Mouse (Mus musculus) CD4-positive helper T cell, adult 2 months (primary cell): ENCODE data around the gene Tcf20.
A peak's percentile ranks its signal among the peaks of the same experiment; 100 is the strongest.

Experiments used
- DNase-seq: peaks from one replicate; pipeline ENCODE4 v3.0.0-alpha.2; 2012; ENCODE audit warnings: low read depth, missing footprints, low spot score

The Tcf20 gene

DNA sequence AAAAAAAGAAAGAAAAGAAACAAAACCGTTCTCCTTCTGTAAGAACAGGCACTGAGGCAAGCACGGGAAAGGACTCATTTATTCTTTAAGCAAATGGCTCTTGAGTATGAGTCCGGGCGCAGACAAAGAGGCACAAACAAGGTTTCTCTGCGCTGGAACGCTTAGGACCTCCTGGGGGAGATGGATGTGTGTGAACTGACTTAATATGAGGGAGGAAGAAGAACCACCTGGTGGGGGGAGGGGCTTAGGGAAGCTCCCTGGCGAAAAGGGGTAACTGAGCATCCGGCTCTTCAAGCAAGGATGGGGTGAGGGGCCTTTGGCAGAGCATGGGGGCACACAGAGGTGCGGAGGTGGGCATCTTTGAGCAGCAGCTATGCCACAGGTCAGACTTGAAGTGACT lies 5.2 kb upstream of the Tcf20 start:
- DNase-seq = no peak

DNA sequence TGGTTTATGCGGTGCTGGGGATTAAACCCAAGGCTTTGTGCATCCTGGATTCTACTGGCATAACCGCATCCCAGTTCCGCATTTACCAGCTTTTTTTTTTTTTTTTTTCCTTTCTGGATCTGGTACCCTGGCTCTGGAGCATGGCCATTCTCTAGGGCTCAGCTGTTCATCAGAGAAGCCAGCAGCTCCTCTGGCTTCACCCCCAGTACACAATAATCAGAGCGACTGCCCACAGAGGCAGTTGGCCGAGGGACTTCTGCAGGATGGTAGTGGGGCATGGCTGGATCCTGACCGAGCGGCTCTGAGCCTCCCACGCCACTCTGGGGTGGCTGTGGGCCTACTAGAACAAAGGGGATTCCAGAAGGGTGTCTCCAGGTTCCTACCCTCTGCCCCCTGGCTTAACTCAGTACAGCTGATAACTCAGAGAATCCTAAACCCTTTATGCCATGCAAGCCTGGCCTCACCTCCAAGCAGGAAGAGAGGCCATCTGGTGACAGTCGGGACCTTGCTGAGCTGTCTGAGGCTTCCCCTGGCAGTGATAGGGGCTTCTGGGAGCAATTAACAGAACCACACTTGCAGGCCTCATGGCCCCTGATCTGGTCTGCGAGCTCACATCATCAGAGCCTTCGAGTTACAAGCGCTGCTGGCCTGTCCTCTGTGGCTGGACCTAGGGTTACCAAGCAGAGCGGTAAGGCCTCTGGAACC lies 4.6 kb upstream of the Tcf20 start:
- DNase-seq = no peak

DNA sequence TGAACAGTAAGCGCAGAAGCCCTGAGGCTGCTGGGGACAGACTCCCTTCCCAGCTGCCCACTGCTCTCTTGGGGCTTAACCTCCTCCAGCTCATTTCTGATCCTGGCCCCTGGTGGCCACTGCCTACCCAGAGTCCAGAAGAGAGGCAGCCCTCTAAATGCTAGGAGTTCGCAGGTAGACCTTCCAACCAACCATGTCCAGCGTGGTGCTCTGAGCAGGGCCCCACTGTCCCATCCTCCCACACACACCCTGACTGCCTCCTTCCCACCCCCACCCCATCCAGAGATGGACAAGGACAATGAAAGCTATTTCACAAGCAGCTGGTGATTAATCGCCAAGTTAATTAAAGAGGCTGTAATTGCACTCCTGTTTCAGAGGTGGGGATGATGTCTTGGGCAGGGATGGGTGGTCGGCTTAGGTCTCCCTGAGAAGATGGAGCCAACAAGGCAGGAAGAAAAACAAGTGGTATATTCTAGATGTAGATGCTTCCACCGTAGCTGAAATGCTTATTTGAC lies 1.6 kb upstream of the Tcf20 start:
- no peak for DNase-seq

DNA sequence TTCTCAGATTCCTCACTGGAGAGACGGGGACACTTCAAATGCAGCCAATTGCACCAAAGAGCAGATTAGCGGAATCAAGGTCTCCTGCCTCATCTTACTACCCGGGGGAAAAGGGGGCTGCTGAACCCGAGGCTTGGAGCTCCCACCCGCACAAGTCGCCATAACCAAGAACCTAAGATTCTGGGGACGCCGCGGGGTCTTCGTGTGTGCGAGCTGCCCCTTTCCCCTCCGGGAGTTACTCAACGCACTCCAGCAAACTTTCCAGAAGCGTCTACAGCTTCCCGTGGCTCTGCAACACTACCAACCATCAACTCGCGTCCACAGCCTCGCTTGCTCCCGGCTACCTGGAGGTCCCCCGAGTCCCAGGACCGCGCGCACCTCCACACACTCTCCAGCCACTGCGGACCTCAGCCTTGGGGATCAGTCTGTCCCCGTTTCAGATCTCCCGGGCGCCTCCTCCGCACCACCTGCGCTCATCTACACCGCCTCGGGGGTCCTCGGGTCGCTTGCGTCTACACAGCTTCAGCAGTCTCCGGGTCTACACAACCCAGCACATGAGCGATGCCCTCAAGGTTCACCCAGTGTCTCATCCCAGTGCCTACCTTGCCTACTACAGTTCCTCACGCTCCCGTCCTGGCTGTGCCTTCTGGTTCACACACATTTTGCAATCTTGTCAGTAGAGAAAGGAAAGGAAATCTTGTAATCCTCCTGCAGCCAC lies 499 bp downstream of the Tcf20 start:
- peak; percentile 30 for DNase-seq

DNA sequence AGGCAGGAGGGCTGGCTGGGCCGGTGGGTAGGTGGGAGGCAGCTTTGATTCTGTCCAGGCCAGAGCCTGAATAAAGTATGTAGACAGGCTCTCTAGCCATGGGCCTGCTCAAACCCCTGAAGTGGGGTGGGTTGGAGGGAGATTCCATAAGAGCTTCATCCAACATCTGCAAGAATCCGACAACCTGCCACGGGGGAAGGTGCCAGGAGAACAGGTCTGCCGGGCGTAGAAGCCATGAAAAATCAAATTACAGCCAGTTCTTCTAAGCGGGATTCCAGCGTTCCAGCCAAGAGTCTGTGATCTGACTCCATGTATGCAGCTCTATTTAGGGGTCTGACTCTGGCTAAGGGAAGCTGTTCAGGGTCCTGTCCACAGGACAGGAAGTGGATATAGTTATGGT lies 3.1 kb downstream of the Tcf20 start:
- no peak for DNase-seq

DNA sequence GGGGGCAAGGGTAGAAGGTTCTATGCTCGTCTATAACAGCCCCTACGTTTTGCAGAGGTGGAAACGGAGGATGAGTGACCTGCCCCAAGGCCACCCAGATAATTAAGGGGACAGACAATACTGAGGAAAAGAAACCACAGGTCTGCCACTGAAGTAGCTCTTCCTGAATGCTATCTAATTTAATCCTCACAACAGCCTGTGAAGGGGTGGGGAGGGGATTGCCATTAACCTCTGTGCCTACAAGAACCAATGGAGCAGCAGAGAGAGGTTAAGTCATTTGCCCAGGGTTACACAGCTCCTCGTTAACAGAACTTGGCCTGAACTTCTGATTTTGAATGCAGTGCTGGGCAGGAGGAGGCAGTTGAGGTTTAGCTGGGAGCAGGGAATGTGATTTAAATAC lies 3.6 kb downstream of the Tcf20 start:
- DNase-seq = no peak

DNA sequence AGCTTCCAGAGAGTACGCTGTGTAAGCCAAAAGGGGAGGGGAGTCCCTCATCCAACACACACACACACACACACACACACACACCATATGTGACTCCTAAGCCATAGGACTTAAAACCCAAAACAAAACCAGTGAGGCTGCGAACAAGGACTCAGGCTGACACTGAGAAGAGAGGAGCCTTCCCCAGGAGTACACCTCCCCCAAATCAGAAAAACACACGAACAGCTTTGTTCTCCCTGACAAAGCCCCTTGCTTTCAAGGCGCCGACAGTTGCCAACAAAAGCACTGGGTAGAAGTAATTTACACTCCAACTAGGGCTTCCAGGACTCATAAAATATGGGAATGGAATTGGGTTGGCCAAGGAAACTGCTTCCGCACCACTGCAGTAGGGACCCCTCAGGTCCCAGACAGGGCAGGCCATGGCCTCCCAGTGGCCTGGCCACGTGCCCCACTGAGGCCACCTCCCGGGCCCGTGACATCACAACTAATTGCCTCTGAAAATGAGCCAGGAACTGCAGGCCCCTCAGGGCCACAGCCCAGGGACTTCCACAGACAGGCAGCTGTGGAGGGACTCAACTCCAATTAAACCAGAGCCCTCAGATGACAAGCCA lies 4.2 kb downstream of the Tcf20 start:
- no peak for DNase-seq

DNA sequence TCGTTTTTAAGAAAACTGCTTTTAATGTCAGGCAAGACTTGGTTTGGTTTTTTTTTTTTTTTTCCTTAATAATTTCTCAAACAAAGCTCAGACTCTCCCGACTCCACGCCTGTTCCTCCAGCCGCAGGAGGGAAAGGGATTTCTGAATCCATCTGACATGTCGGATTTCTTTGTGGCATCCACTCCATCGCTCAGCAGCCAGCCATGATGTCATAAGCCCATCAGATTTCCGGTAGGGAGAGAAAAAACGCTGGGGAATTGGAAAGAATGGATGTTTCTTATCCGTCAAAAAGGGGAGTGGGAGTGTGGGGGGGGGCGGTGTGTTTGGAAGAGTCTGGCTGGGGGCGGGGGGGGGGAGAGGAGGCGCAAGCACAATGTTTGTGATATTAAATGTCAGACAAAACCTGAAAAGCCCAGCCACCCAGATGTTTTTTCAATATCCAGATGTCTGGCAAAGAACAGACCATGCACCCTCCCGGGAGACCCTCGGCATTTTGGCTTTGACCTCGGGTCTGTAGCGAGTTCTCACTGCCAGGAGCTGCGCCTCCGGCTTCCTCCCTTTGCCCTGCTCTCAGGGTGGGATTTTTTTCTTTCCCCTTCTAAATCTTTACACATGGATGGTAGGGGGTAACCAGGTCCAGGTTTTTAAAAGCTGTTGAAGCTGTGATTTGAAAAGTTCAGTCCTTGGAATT lies 4.8 kb downstream of the Tcf20 start:
- no peak for DNase-seq

DNA sequence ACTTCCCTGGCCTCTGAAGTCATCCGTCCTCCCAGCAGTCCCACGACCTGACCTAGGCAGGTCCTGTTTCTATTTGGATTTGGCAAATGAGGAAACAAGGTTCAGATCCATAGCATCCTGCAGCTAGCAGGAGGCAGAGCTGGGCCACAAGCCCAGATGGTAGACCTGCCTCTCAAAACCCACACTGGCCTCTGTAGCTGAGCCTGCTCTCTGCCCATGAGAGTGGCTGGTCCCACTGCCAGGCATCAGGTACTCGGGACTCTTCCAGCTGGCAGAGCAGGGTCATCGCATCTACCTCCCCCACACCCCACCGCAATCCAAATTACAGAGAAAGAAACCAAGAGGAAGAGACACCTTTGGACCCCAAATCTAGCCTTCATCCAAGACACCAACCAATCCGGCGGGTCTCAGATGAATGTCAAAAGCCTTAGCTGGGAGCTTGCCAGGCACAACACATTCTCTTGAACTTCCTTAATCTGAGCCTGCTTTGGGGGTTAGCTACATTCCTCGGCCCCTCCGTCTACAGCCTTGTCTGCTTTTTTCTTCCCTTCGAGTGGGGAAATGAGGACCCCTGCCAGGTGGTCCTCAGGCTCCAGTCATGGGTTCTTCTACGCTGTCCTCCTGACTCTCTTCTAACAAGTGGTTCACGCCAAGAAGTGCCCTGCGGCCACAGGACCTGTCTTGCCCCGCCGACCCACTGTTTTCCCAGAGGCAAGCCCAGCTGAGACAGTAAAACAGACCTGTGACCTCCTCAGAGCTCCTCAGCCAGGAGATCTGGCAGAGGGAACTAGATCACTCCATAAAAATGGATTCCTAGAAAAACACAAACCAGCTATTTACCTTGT lies 5.8 kb downstream of the Tcf20 start:
- no peak for DNase-seq

DNA sequence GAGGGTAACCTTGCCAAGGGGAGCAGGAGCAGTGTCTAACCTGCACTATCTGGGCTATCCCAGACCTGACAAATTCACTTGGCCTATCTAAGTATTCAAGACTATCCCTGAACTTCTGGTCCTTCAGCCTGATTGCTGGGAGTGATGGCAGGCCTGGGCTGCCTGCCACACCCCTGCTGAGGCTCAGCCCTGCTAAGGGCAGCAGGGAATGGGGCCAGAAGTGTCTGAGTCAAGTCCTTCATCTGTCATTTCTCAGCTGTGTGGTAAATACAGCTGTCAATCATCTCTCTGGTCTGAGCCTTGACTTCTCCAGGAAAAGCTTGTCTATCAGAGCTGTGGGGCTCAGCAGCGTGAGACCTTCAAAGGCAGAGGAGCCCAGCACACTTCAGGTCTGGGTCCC lies 8.1 kb downstream of the Tcf20 start:
- no peak for DNase-seq

DNA sequence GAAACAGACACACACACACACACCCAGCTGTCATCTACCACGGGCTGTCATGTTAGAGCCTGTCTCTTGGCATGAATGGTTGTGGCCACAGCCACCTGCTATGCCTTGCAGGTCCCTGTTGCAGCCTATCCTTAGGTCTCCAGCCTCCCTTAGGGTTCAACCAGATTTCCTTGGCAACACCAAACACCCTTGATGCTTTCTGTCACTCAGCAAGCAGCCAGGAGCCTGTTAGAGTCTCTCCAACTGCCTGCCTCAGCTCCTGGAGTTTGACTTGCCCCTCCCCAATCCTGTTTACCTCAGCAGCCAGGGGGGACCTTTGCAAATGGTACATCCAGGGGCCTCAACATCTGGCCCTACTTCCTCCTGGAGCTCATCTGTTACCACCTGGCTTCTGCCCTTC lies 13.2 kb downstream of the Tcf20 start:
- DNase-seq = no peak

DNA sequence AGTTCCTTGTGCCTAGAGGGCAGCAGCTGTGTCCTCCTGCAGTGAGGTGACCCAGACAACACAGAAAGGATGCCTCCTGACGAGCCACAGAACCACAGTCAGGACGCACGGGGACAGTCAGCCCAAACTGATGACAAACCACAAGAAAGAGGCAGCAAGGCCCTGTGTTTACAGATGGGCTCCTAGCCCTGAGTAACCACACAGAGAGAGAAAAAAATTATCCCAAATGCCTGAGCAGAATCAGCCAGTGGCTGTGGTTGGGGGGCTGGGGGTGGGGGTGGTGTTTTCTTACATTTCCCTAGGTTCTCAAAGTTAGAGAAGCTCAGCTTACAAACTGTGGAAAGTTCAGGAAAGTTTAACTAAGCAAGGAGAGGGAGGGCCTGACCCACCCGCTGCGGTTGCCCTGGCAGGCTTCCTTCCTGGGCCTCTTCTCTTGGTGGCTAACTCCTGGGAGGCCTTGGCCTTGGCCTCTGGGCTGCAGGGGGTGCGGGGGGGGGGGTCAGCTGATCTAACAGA lies 18.4 kb downstream of the Tcf20 start:
- no peak for DNase-seq

DNA sequence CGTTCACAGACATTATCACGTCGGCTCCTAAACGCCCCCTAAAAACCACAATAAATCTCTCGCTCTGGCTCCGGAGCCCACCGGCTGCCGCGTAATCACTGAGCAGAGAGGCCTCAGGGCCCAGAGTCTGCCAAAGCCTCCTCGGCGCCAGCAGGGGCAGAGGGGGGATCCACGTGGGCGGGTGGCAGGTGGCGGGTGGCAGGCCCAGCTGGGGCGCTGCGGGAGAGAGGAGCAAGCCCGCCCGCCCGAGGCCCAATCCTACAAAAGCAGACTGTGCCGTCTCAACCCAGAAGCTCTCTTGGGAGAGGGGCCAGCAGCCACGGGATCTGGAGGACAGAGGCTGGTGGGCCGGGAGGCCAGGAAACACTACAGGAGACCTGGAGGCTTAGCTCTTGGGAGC lies 19.2 kb downstream of the Tcf20 start:
- no peak for DNase-seq

DNA sequence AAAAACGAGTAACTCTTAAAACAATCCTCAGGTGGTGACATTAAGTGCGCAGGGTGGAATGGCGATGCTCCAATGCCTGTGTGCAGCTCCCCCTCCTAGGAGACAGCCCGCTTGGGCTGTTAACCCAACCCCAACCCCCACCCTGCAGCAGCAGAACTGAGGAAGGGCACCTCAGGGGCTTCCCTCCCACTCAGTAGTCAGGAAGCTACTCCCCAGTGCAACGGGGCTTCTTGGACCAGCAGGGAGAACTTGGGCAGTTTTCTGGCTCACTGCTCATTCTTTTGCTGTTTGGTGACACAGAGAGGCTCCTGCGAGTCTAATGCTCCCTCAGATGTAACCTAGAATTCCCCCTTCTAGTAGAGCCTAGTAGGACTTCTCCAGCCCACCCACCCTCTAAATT lies 19.7 kb downstream of the Tcf20 start:
- no peak for DNase-seq

DNA sequence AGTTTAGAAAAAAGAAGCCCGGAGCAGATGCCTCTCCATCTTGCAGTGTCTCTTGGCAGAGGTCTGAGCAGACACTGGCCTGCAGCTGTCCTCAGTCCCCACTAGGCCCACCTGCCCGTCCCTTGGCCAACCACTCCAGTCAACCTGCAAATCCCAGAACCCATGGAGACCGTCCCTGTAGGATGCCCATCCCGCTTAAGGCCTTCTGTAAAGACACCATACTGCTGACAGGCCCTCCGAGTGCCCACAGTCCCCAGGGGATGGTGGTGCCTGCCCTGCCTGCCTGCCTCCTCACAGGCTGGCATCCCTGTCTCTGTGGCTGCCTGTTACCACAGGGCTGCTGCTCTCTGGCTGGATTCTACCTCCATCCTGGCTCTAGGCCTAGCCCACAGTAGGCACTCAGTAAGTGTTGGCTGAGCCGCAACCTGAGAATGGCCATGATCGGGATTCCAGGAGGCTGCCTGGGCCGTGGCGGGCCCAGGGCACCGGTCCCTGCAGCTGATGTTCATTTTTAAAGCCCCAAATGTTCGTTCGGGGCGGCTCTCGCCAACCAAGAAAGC lies 23.3 kb downstream of the Tcf20 start:
- DNase-seq = no peak

DNA sequence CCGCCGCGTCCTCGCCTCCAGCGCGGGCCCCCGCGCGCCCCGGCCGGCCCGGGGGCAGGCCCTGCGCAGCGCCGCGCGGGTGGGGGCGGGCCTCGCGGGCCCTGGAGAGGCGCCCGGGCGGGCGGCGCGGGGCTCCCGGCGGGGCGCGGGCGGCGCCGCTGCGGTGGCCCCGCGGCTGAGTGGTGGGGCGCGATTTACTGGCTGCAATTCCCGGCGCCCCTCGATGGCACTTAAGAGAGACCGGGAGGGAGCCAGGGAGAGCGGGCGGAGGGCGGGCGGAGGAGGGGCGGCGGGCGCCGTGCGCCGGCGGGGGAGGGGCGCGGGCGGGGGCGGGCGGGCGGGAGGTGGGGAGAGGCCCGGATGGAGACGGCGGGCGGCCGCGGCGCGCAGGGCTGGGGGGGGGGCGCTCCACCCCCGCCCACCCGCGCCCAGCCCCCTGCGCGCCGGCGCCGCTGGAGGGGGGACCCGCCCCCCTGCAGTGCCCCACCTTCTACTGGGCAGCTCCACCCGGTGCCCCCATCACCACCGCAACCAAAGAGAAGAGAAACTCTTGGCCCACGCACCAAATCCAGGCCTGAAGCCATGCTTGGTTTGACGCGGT lies 24.0 kb downstream of the Tcf20 start:
- peak; percentile 35 for DNase-seq

DNA sequence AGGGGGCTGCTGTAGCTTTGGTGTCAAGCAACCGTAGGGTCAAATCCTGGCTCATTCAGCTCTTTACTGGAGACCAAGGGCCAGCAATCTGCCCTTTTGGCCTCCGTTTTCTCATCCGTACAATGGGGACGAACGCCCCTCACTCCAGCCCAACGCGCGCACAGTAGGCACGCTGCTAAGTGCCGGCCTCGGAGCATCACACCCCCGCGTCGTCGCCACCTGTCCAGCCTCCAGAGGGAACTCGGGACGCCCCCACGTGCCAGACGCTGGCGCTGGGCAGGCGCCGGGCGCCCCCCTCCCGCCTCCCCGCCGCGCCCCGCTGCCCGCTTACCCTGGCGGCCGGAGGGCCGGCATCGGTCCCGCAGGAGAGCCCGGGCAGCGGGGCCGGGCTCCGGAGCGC lies 24.6 kb downstream of the Tcf20 start:
- no peak for DNase-seq

DNA sequence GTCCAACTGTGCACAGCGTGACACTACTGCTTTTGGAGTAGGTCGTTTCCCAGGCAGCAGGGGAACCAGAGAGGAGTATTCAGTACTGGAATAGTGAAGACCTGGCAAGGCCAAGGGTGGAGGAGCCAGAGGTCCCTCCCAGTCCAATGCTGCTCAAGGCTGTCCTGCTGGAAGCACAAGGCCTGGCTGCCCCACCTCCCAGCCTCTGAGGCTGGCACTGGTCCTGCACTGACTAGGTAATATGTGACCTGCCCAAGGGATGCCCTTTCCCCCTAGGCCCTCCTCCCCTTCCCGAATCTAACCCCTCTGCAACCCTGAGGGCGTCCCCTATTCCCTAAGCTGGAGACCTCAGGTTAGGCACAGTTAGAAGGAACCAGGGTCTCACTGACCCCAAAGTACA lies 25.1 kb downstream of the Tcf20 start:
- no peak for DNase-seq

DNA sequence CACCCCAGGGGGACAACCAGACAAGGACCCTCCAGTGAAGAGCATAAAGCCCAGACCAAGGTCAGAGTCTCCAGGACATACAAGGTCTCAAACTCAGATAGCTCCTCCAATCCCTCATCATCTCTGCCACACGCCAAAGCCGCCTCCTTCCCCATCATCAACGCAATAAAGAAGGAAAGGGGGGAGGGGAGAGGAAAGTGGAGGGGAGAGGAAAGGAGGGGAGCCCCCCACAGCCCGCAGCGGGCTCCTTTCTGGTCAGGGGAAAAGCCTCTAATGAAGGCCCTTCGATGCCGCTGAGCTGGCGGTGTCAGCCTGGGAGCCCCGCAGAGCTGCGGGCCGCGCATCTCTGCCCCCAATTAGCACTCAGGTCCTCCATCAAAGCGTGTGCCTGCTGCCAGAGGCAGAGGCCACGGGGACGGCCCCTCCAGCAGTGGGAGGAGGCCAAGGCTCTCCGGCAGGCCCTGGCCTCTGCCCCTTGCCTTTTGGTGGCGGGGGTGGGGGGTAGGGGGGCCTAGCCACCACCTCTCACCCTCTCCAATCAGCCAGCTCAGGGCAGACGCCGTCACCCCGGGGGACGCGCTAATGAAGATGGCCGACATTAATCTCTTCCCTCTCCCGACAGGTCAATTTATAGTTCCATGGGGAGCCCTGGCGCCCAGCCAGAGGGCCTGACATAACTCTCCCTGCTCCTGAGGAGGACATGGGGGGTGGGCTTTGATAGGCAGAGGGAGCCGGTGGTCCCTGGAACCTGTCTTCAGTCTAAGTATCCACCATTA lies 26.7 kb downstream of the Tcf20 start:
- DNase-seq = no peak

DNA sequence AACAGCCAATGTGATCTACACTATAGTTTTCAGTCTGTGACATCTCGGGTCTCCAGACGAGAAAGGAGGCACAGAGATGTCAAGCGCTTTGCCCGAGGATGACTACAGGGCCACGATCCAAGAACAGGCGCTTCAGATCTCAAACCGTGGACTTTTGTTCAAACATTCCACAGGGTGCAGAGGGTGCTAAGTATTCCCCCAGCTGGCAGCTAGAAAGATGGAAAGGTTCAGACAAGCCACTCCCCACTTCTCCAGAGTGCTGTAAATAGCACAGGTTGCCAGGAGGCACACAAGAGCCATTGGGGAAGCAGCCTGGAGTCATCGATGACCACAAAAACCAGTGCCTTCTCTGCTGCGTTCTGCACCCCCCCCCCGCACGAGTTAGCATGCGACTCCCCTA lies 28.5 kb downstream of the Tcf20 start:
- DNase-seq = no peak
